Mouse (Mus musculus) midbrain, embryonic 16.5 days (tissue): ENCODE measurements around the gene Fem1b. TPM values are rescaled to one million over a fixed set of nuclear protein-coding genes. Genes with fewer than 3 reads are reported as not detected.
"Not testable (repeated sequence)": the region's sequence is repeated elsewhere in the genome, so short reads cannot be mapped to it uniquely, and the experiment has no call there.

ENCODE experiments used
- ATAC-seq: fragments of 200-750 bp; cut with Nextera tagmentation; 2 replicates; pipeline ENCODE4 v1.8.0; 2017; ENCODE audit warnings: moderate TSS enrichment
- H3K27ac ChIP-seq: fragments of 300-500 bp; sonication (generic); 2 replicates; pipeline ENCODE4 v1.5.1; 2014; ENCODE audit warnings: mild to moderate bottlenecking, low read length, mixed read lengths
- H3K27me3 ChIP-seq: fragments of 300-500 bp; sonication (generic); 2 replicates; pipeline ENCODE4 v1.6.1; 2014; ENCODE audit warnings: low read depth, low read length, mixed read lengths; ENCODE audit not compliant: control insufficient read depth, insufficient read depth
- H3K36me3 ChIP-seq: fragments of 300-500 bp; sonication (generic); 2 replicates; pipeline ENCODE4 v1.6.1; 2014; ENCODE audit warnings: mild to moderate bottlenecking, low read length, moderate library complexity, mixed read lengths; ENCODE audit not compliant: control insufficient read depth, insufficient read depth
- H3K4me1 ChIP-seq: fragments of 300-500 bp; sonication (generic); 2 replicates; pipeline ENCODE4 v1.6.1; 2014; ENCODE audit warnings: mild to moderate bottlenecking, low read length, mixed read lengths; ENCODE audit not compliant: control insufficient read depth, insufficient read depth
- H3K4me2 ChIP-seq: fragments of 300-500 bp; sonication (generic); 2 replicates; pipeline ENCODE4 v1.6.1; 2014; ENCODE audit warnings: mild to moderate bottlenecking, low read length, mixed read lengths
- H3K4me3 ChIP-seq: fragments of 300-500 bp; sonication (generic); 2 replicates; pipeline ENCODE4 v1.5.1; 2014; ENCODE audit warnings: low read depth, mild to moderate bottlenecking, low read length, moderate library complexity, mixed read lengths
- H3K9ac ChIP-seq: fragments of 300-500 bp; sonication (generic); 2 replicates; pipeline ENCODE4 v1.6.1; 2014; ENCODE audit warnings: low read depth, low read length, mixed read lengths
- H3K9me3 ChIP-seq: fragments of 300-500 bp; sonication (generic); replicated peaks from 2 replicates; pipeline ENCODE4 v1.6.1; 2014; ENCODE audit warnings: mild to moderate bottlenecking, low read length, mixed read lengths; ENCODE audit not compliant: control insufficient read depth, poor library complexity, severe bottlenecking
- WGBS: fragments of 180-500 bp; shearing (Covaris S2); extraction: QIAGEN DNeasy Blood & Tissue Kit; methylation state at CpG from one replicate; pipeline ENCODE4 v1.1.7; 2014; 5-methylcytosine and 5-hydroxymethylcytosine counted together
- polyA plus RNA-seq: library from polyadenylated mRNA; unstranded; fragments of >200 nt; fragmentation: Nextera tagmentation; extraction: Ambion mirVana; gene quantifications from 2 replicates; pipeline ENCODE4 v1.2.1, GENCODE M21; 2015

Gene Fem1b
- polyA plus RNA-seq: 64.5 and 69.3 TPM in 2 replicates

- Histone ChIP-seq H3K4me2 (peak within 1 kb of the TSS; percentile 85), H3K27ac (peak within 1 kb of the TSS; percentile 99), H3K4me3 (peak within 1 kb of the TSS; percentile 88), H3K36me3 (no peaks in the 10 kb centered on the region), H3K9ac (peak within 1 kb of the TSS; percentile 98), H3K27me3 (no peaks in the 10 kb centered on the region), H3K9me3 (no peaks in the 10 kb centered on the region), H3K4me1 (peaks cover 21% of the 10 kb centered on the region)
- peak; percentile 92 for ATAC-seq
- WGBS: 1% methylated on average over 59 of the region's 68 CpGs
These were observed at the start of gene Fem1b for GRCm38 (mm10) chr9:62811516-62812121. TSS of gene Fem1b (minus strand) at chr9:62811934.

GRCm38 (mm10) chr9:62860866-62861265 is 49.1 kb upstream of the Fem1b start:
- 56% methylated on average over 4 of the region's 4 CpGs for WGBS
- no peak overlapping the region for H3K4me3 ChIP-seq
- no peak for ATAC-seq

GRCm38 (mm10) chr9:62860102-62860501 is 48.4 kb upstream of the Fem1b start:
- H3K9ac ChIP-seq: not testable (repeated sequence)

More at GRCm38 (mm10) chr9:62860866-62861265, 49.1 kb upstream of the Fem1b start:
- Histone ChIP-seq H3K9ac (no peak overlapping the region), H3K4me2 (no peak overlapping the region), H3K27ac (no peak overlapping the region), H3K36me3 (no peaks in the 10 kb centered on the region), H3K9me3 (no peaks in the 10 kb centered on the region), H3K4me1 (no peaks in the 10 kb centered on the region), H3K27me3 (no peaks in the 10 kb centered on the region)

GRCm38 (mm10) chr9:62858266-62859019 is 46.7 kb upstream of the Fem1b start:
- ATAC-seq: no peak
- Histone ChIP-seq H3K36me3 (no peaks in the 10 kb centered on the region), H3K27me3 (no peaks in the 10 kb centered on the region), H3K4me1 (no peaks in the 10 kb centered on the region), H3K9ac (no peak overlapping the region), H3K9me3 (no peaks in the 10 kb centered on the region), H3K4me2 (no peak overlapping the region), H3K4me3 (no peak overlapping the region), H3K27ac (no peak overlapping the region)
- 52% methylated on average over 8 of the region's 8 CpGs for WGBS

More at GRCm38 (mm10) chr9:62860102-62860501, 48.4 kb upstream of the Fem1b start:
- H3K27ac ChIP-seq, H3K27me3 ChIP-seq, H3K4me1 ChIP-seq, H3K4me2 ChIP-seq, H3K36me3 ChIP-seq, ATAC-seq, H3K4me3 ChIP-seq, H3K9me3 ChIP-seq: not testable (repeated sequence)
- WGBS: 63% methylated on average over 6 of the region's 7 CpGs

GRCm38 (mm10) chr9:62857719-62858261 is 46.1 kb upstream of the Fem1b start, which contains the start of gene Calml4:
TSS of gene Calml4 (plus strand) at chr9:62858080.
- Histone ChIP-seq H3K36me3 (no peaks in the 10 kb centered on the region), H3K27me3 (no peaks in the 10 kb centered on the region), H3K4me3 (no peak within 1 kb of the TSS), H3K27ac (no peak within 1 kb of the TSS), H3K9me3 (no peaks in the 10 kb centered on the region), H3K9ac (no peak within 1 kb of the TSS), H3K4me2 (no peak within 1 kb of the TSS), H3K4me1 (no peaks in the 10 kb centered on the region)
- ATAC-seq: peak; percentile 56; the same call in 1 of the 2 replicates
- WGBS: 39% methylated on average over 14 of the region's 20 CpGs

GRCm38 (mm10) chr9:62857216-62857615 is 45.5 kb upstream of the Fem1b start:
- Histone ChIP-seq H3K9me3 (no peaks in the 10 kb centered on the region), H3K4me1 (no peaks in the 10 kb centered on the region), H3K36me3 (no peaks in the 10 kb centered on the region), H3K4me2 (no peak overlapping the region), H3K4me3 (no peak overlapping the region), H3K9ac (no peak overlapping the region), H3K27ac (no peak overlapping the region), H3K27me3 (no peaks in the 10 kb centered on the region)
- WGBS: 78% methylated on average over 9 of the region's 9 CpGs
- ATAC-seq: no peak

- Histone ChIP-seq H3K4me3 (no peak overlapping the region), H3K36me3 (no peaks in the 10 kb centered on the region), H3K4me2 (no peak overlapping the region), H3K9ac (no peak overlapping the region), H3K27me3 (no peaks in the 10 kb centered on the region), H3K27ac (no peak overlapping the region), H3K4me1 (no peaks in the 10 kb centered on the region), H3K9me3 (no peaks in the 10 kb centered on the region)
- ATAC-seq: no peak
- WGBS: 51% methylated on average over 4 of the region's 4 CpGs
These were observed 42.7 kb upstream of the Fem1b start for GRCm38 (mm10) chr9:62854483-62854882.

- WGBS: 69% methylated on average over 2 of the region's 2 CpGs
- ATAC-seq: no peak
- H3K4me3 ChIP-seq: no peak overlapping the region
- no peaks in the 10 kb centered on the region for H3K4me1 ChIP-seq
- H3K4me2 ChIP-seq: no peak overlapping the region
- no peaks in the 10 kb centered on the region for H3K36me3 ChIP-seq
- H3K9ac ChIP-seq: no peak overlapping the region
- no peak overlapping the region for H3K27ac ChIP-seq
- no peaks in the 10 kb centered on the region for H3K9me3 ChIP-seq
- H3K27me3 ChIP-seq: no peaks in the 10 kb centered on the region
These were observed 39.8 kb upstream of the Fem1b start for GRCm38 (mm10) chr9:62851571-62851970.

GRCm38 (mm10) chr9:62848641-62849040 is 36.9 kb upstream of the Fem1b start:
- no peaks in the 10 kb centered on the region for H3K27me3 ChIP-seq
- H3K4me1 ChIP-seq: no peaks in the 10 kb centered on the region
- H3K4me2 ChIP-seq: no peak overlapping the region
- 67% methylated on average over 3 of the region's 3 CpGs for WGBS
- no peak for ATAC-seq
- H3K4me3 ChIP-seq: no peak overlapping the region
- H3K9me3 ChIP-seq: no peaks in the 10 kb centered on the region
- no peak overlapping the region for H3K27ac ChIP-seq
- H3K36me3 ChIP-seq: no peaks in the 10 kb centered on the region
- H3K9ac ChIP-seq: 0 out of 2 replicates have a peak overlapping the region, but pooled peaks have one; percentile 10
